Mouse (Mus musculus): ENCODE results near the gene Igsf3.
"Not testable (repeated sequence)": the region's sequence is repeated elsewhere in the genome, so short reads cannot be mapped to it uniquely, and the experiment has no call there.

Igsf3 gene

GRCm38 (mm10) chr3:101404620-101405415, 27.9 kb downstream of the Igsf3 start:
- DNase-seq (ENCODE audit: low spot score in 2 of 2), result no peak

GRCm38 (mm10) chr3:101405495-101405894, 28.6 kb downstream of the Igsf3 start:
- DNase-seq (ENCODE audit: low spot score in 2 of 2), result peak; percentile 63 to 79

- no peak for DNase-seq (ENCODE audit: low spot score in 2 of 2)
These were observed 29.2 kb downstream of the Igsf3 start for GRCm38 (mm10) chr3:101406097-101406496.

- DNase-seq (ENCODE audit: low spot score in 2 of 2), result no peak
These were observed 30.7 kb downstream of the Igsf3 start for GRCm38 (mm10) chr3:101407568-101407967.

GRCm38 (mm10) chr3:101408953-101409750, 32.3 kb downstream of the Igsf3 start:
- DNase-seq (ENCODE audit: low spot score in 2 of 2), result no peak

GRCm38 (mm10) chr3:101410202-101410601, 33.3 kb downstream of the Igsf3 start:
- no peak for DNase-seq (ENCODE audit: low spot score in 2 of 2)

- DNase-seq (ENCODE audit: low spot score in 2 of 2), result no peak
These were observed 33.9 kb downstream of the Igsf3 start for GRCm38 (mm10) chr3:101410745-101411144.

- DNase-seq (ENCODE audit: low spot score in 2 of 2), result no peak
These were observed 34.7 kb downstream of the Igsf3 start for GRCm38 (mm10) chr3:101411626-101412025.

GRCm38 (mm10) chr3:101412115-101412514, 35.2 kb downstream of the Igsf3 start:
- no peak for DNase-seq (ENCODE audit: low spot score in 2 of 2)

GRCm38 (mm10) chr3:101413013-101413412, 36.1 kb downstream of the Igsf3 start:
- not testable (repeated sequence) for DNase-seq (ENCODE audit: low spot score in 2 of 2)

- no peak for DNase-seq (ENCODE audit: low spot score in 2 of 2)
These were observed 42.1 kb downstream of the Igsf3 start for GRCm38 (mm10) chr3:101418740-101419652.

- DNase-seq (ENCODE audit: low spot score in 2 of 2), result no peak
These were observed 42.7 kb downstream of the Igsf3 start for GRCm38 (mm10) chr3:101419653-101419994.

GRCm38 (mm10) chr3:101423188-101423587, 46.3 kb downstream of the Igsf3 start:
- no peak for DNase-seq (ENCODE audit: low spot score in 2 of 2)

GRCm38 (mm10) chr3:101424295-101424885, 47.5 kb downstream of the Igsf3 start:
- DNase-seq (ENCODE audit: low spot score in 2 of 2), result no peak

- DNase-seq (ENCODE audit: low spot score in 2 of 2), result no peak
These were observed 53.3 kb downstream of the Igsf3 start for GRCm38 (mm10) chr3:101429982-101430754.

GRCm38 (mm10) chr3:101430755-101431115, 53.9 kb downstream of the Igsf3 start:
- no peak for DNase-seq (ENCODE audit: low spot score in 2 of 2)

GRCm38 (mm10) chr3:101435672-101436071, 58.8 kb downstream of the Igsf3 start:
- DNase-seq (ENCODE audit: low spot score in 2 of 2), result no peak

- DNase-seq (ENCODE audit: low spot score in 2 of 2), result no peak
These were observed 59.6 kb downstream of the Igsf3 start for GRCm38 (mm10) chr3:101436469-101436868.

GRCm38 (mm10) chr3:101437021-101437563, 60.2 kb downstream of the Igsf3 start:
- DNase-seq (ENCODE audit: low spot score in 2 of 2), result no peak

GRCm38 (mm10) chr3:101443265-101443881, 66.5 kb downstream of the Igsf3 start:
- peak; percentile 26 to 33 for DNase-seq (ENCODE audit: low spot score in 2 of 2)

Data from frontal cortex, postnatal 36 days (tissue).